Mouse (Mus musculus): Measurements from ENCODE around the gene Nom1. TPM values are rescaled to one million over a fixed set of nuclear protein-coding genes. Genes with fewer than 3 reads are reported as not detected.

The Nom1 gene
- 37.0 TPM for polyA plus RNA-seq (2017; shearing (Covaris generic))

DNA sequence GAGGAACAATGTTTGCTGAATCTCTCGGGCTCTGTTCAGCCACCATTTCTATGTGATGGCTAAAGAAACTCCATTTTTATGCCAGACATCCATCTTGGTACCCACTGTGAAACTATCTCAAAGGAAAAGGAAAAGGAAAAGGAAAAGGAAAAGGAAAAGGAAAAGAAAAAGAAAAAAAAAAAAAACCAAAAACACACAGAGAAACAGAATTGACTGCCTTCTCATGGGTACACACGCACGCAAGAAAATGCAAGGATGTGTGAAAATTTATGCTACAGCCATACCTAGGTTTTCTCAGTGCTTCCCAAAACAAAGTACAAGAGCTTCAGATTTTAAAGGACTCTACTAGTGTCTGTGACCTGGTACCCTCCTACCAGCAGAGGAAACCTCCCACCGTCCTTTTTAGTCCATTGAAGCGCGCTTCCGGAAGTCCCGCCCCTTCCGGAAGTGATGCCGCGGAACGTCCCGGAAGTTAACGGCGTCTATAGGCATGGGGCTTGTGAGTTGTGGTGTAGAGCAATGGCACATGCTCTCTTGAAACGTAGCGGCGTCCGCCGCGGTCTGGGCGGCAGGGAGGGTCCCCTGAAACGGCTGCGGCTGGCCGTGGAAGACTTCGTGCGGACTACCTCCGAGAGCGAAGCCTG lies at the start of gene Nom1:
TSS of gene Nom1 (plus strand) at position 437 of the 644 bp plus-strand sequence.

DNA sequence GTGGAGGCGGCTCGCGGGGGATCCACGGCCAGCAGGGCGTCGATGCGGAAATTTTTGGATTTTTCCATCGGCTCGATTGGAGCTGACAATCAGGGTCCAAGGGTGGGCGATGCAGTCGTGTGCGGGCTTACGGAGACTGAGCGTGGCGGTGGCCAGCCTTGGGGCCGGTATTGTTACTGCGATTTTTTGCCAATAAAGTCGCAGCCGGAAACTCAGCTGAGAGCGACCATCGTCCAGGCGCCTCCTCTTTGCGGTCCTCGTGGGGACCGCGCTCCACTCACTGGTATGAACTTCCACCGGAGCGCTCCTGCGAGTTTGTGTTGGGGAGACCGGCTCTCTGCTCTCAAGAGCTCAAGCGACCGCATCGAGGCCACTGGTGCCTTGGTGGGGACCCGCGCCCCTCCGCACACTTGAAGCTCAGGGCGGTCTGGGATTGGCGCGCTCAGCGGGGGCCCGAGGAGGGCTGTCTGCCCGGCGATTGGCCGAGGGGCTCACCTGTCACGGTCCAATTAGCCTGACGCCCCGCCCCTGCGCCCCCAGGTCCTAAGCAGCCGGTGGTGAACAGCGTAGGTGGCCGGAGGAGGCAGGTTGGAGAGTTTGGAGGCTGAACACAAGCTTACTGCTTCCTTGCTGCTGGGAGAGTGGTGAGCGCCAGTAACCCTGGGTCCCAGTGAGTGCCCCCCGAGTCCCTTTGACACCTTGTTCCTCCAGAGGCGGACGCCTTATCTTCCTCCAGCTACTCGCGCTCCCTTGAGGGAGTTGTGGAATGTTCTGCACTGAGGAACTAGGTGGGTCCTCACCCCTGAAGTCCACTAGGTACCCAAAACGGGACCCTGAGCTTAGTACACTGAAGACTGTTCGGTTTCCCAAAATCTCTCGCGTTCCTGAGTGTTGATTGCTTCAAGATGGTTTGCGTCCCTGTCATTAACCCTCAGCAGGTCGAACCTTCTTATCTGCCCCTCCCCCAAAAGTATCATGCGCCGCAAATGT lies 44.0 kb downstream of the Nom1 start, which contains the start of gene Mnx1:
TSS of gene Mnx1 (minus strand) at position 263 of the 990 bp plus-strand sequence.

Other genes with a start within 250 kb of the Nom1 start
- 9.0 TPM for gene Rnf32, start 238.7 kb upstream of the Nom1 start, polyA plus RNA-seq (2017; shearing (Covaris generic))
- gene Lmbr1, start 56.3 kb upstream of the Nom1 start, polyA plus RNA-seq (2017; shearing (Covaris generic)), result 2.4 TPM
- gene Mnx1, start 43.8 kb downstream of the Nom1 start, polyA plus RNA-seq (2017; shearing (Covaris generic)), result not detected
- 56.7 TPM for gene Ube3c, start 134.6 kb downstream of the Nom1 start, polyA plus RNA-seq (2017; shearing (Covaris generic))